Mouse (Mus musculus) heart, postnatal 14 days (tissue): ENCODE results near the gene Sh3tc1. TPM values are rescaled to one million over a fixed set of nuclear protein-coding genes. Genes with fewer than 3 reads are reported as not detected.
A peak's percentile ranks its signal among the peaks of the same experiment; 100 is the strongest.

Source experiments
- DNase-seq, 2 experiments: peaks; one replicate each; pipeline ENCODE4 v3.0.0; 2021 to 2022
- intact Hi-C: fragments of 180-260 bp; cut with DNase I; formaldehyde crosslinking; loops from one replicate; pipeline ENCODE4 v1.15.1; 2025
- total RNA-seq, 2 experiments: library from RNA; stranded (reverse); gene quantifications; 2 replicates each; pipeline ENCODE4 v1.2.3; 2021

Sh3tc1 gene
- total RNA-seq, 2 experiments from 2014 or later: 9.8 to 10.6 TPM

- DNase-seq: no peak
- intact Hi-C loops: loop anchor here (2.0 to 5.0 kb wide), 2 partner anchors 38 to 160 kb away; no protein-coding TSS in a partner anchor
Observed at GRCm38 (mm10) chr5:35756997-35757638, 17.3 kb upstream of the Sh3tc1 start.

GRCm38 (mm10) chr5:35756020-35756419, 16.2 kb upstream of the Sh3tc1 start:
- intact Hi-C loops: loop anchor here (2.0 to 5.0 kb wide), 2 partner anchors 37 to 159 kb away; no protein-coding TSS in a partner anchor
- DNase-seq: no peak

GRCm38 (mm10) chr5:35755131-35755733, 15.4 kb upstream of the Sh3tc1 start:
- peak; percentile 63 to 80 for DNase-seq
- intact Hi-C loops: loop anchor here (1.0 to 5.0 kb wide), 2 partner anchors 54 to 158 kb away; no protein-coding TSS in a partner anchor

- no peak for DNase-seq
- intact Hi-C loops: no loop called here
Observed at GRCm38 (mm10) chr5:35751016-35751415, 11.2 kb upstream of the Sh3tc1 start.

GRCm38 (mm10) chr5:35750026-35750425, 10.2 kb upstream of the Sh3tc1 start:
- no peak for DNase-seq
- intact Hi-C loops: no loop called here

GRCm38 (mm10) chr5:35749416-35749815, 9.6 kb upstream of the Sh3tc1 start:
- DNase-seq: no peak
- intact Hi-C loops: no loop called here

- intact Hi-C loops: loop anchor here (1.0 to 2.0 kb wide), 2 partner anchors 20 to 111 kb away; no protein-coding TSS in a partner anchor
- peak; percentile 82 to 88 for DNase-seq
Observed at GRCm38 (mm10) chr5:35746910-35747309, 7.1 kb upstream of the Sh3tc1 start.

- intact Hi-C loops: no loop called here
- no peak for DNase-seq
Observed at GRCm38 (mm10) chr5:35745406-35745805, 5.6 kb upstream of the Sh3tc1 start.

GRCm38 (mm10) chr5:35743990-35744722, 4.4 kb upstream of the Sh3tc1 start:
- intact Hi-C loops: no loop called here
- DNase-seq: no peak

GRCm38 (mm10) chr5:35743238-35743951, 3.6 kb upstream of the Sh3tc1 start:
- peak; percentile 54 to 67 for DNase-seq
- intact Hi-C loops: no loop called here

- intact Hi-C loops: no loop called here
- no peak for DNase-seq
Observed at GRCm38 (mm10) chr5:35741225-35741820, 1.5 kb upstream of the Sh3tc1 start.

- intact Hi-C loops: no loop called here
- DNase-seq: no peak
Observed at GRCm38 (mm10) chr5:35740716-35741115, 929 bp upstream of the Sh3tc1 start.

- intact Hi-C loops: no loop called here
- DNase-seq: no peak
Observed at GRCm38 (mm10) chr5:35739005-35739404, 782 bp downstream of the Sh3tc1 start.

- intact Hi-C loops: no loop called here
- DNase-seq: peak; percentile 60 to 70
Observed at GRCm38 (mm10) chr5:35737231-35737901, 2.4 kb downstream of the Sh3tc1 start.

GRCm38 (mm10) chr5:35733523-35733922, 6.3 kb downstream of the Sh3tc1 start:
- intact Hi-C loops: no loop called here
- DNase-seq: no peak

- no peak for DNase-seq
- intact Hi-C loops: no loop called here
Observed at GRCm38 (mm10) chr5:35731006-35731405, 8.8 kb downstream of the Sh3tc1 start.

- DNase-seq: no peak
- intact Hi-C loops: no loop called here
Observed at GRCm38 (mm10) chr5:35730552-35730951, 9.2 kb downstream of the Sh3tc1 start.

- intact Hi-C loops: no loop called here
- peak; percentile 69 to 72 for DNase-seq
Observed at GRCm38 (mm10) chr5:35729844-35730243, 9.9 kb downstream of the Sh3tc1 start.

GRCm38 (mm10) chr5:35728957-35729460, 10.8 kb downstream of the Sh3tc1 start:
- DNase-seq: peak; percentile 73
- intact Hi-C loops: no loop called here
